ENCODE assay signal across 8 mouse cellular contexts in the genomic region with DNA sequence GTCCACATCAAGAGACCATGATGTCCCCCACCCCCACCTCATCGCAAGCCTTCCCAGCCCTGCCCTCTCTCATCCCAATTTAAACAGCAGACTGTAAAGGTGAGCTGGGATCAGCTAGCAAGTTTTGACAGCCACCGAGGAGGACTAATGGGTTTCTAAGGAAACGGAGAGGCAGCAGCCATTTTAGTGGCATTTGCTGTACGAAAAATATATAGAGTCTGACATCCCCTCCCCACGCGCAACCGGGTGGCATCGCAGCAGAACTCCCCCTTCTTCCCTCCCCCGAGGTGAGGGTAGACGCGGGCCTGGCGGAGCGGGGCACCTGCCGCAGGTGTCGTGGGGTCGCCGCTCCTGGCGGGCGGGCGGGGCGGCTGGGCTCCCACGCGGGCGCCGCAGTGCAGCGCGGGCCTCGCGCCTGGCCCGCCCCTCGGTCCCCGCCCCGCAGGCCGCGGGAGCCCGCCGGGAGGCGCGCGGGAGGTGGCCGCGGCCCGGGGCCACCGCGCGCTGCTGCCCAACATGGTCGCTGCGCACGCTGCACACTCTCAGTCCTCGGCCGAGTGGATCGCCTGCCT. TPM values are rescaled to one million over a fixed set of nuclear protein-coding genes. Genes with fewer than 3 reads are reported as not detected.
DNase-seq lines count a peak whose midpoint lies in the region; ATAC-seq and TF ChIP-seq lines count a peak whose summit lies in the region.

TSS of gene Rapgef4 (plus strand) at position 470 of the 572 bp plus-strand sequence.

- H3K9me3 ChIP-seq in heart, embryonic 16.5 days (replicated peaks; ENCODE audit: control insufficient read depth, low read length) = no peaks in the 10 kb centered on the region

- TF ChIP-seq CTCF in cortical plate, adult 2 months (IDR thresholded peaks at IDR 0.05; ENCODE audit: extremely low read depth, insufficient read depth, low read length) = no peak
- no peak for TF ChIP-seq CTCF in olfactory bulb, adult 2 months (IDR thresholded peaks at IDR 0.05; ENCODE audit: insufficient read depth, low read depth, low read length)

- ATAC-seq in heart, embryonic 16.5 days (replicated peaks; ENCODE audit: extremely low read depth, insufficient read depth, low FRiP score) = peak; percentile 32

- H3K27ac ChIP-seq in cortical plate, adult 2 months (ENCODE audit: insufficient read depth, low read length) = peak within 1 kb of the TSS; percentile 44
- no peak within 1 kb of the TSS for H3K27ac ChIP-seq in heart, embryonic 16.5 days (ENCODE audit: low read length)
- H3K27ac ChIP-seq in olfactory bulb, adult 2 months (ENCODE audit: insufficient read depth, low read depth, low read length) = peak within 1 kb of the TSS; percentile 81

- 2% methylated on average over 51 of the region's 52 CpGs for WGBS in heart, embryonic 16.5 days
- WGBS in olfactory bulb, adult 2 months = 5% methylated on average over 45 of the region's 52 CpGs

- intact Hi-C loops in left cerebral cortex, postnatal 4 days (cut with DNase I) = no loop called here

- peak; percentile 44; the same call in 1 of the 2 replicates for TF ChIP-seq POLR2A in cortical plate, adult 2 months (IDR thresholded peaks at IDR 0.05; ENCODE audit: extremely low read depth, insufficient read depth, low read length)
- TF ChIP-seq POLR2A in olfactory bulb, adult 2 months (IDR thresholded peaks at IDR 0.05; ENCODE audit: insufficient read depth, low read depth, low read length) = 0 out of 2 replicates have a peak, but pooled peaks have one; percentile 32

- no peaks in the 10 kb centered on the region for H3K36me3 ChIP-seq in heart, embryonic 16.5 days (ENCODE audit: control insufficient read depth, insufficient read depth)

- peak within 1 kb of the TSS; percentile 72 for H3K9ac ChIP-seq in heart, embryonic 16.5 days (ENCODE audit: low read length)

- DNase-seq in layer of hippocampus, adult 18-20 months (ENCODE audit: low spot score in 2 of 2) = no peak
- DNase-seq in layer of hippocampus, adult 9-10 months (ENCODE audit: low spot score) = no peak
- DNase-seq in adrenal gland, adult 18-20 months (ENCODE audit: low spot score in 2 of 2) = peak; percentile 40 to 50
- peak; percentile 12 for DNase-seq in left cerebral cortex, postnatal 4 days
- no peak for DNase-seq in Muller cell, postnatal 12 days (ENCODE audit: inconsistent ontology term)

- H3K27me3 ChIP-seq in heart, embryonic 16.5 days (ENCODE audit: control insufficient read depth, insufficient read depth, low read length) = 0 out of 2 replicates have a peak, but pooled peaks cover 3% of the 10 kb centered on the region

- H3K4me2 ChIP-seq in heart, embryonic 16.5 days (ENCODE audit: low read depth, low read length) = peak within 1 kb of the TSS; percentile 91

- H3K4me3 ChIP-seq in cortical plate, adult 2 months (ENCODE audit: insufficient read depth, low read length) = peak within 1 kb of the TSS; percentile 76
- peak within 1 kb of the TSS; percentile 59 for H3K4me3 ChIP-seq in heart, embryonic 16.5 days (ENCODE audit: low read length)
- peak within 1 kb of the TSS; percentile 75 for H3K4me3 ChIP-seq in olfactory bulb, adult 2 months (ENCODE audit: insufficient read depth, low read depth, low read length)

- peaks cover 4% of the 10 kb centered on the region for H3K4me1 ChIP-seq in cortical plate, adult 2 months (ENCODE audit: control insufficient read depth, insufficient read depth, low read length)
- H3K4me1 ChIP-seq in heart, embryonic 16.5 days (ENCODE audit: control insufficient read depth, insufficient read depth, low read length) = no peaks in the 10 kb centered on the region
- H3K4me1 ChIP-seq in olfactory bulb, adult 2 months (ENCODE audit: control insufficient read depth, insufficient read depth, low read length) = peaks cover 9% of the 10 kb centered on the region

RNA-seq across cellular contexts. Expression of gene Rapgef4, which starts in this region (rescaled TPM):
- total RNA-seq in layer of hippocampus, adult 18-20 months (2021) = 100 to 1,000 TPM; 389 to 433 TPM
- 100 to 1,000 TPM in 1 of 2 experiments, 10 to 100 TPM in 1; 43.3 to 279 TPM for total RNA-seq in adrenal gland, adult 18-20 months (2021)
- 478 and 555 TPM in 2 replicates for polyA plus RNA-seq in cortical plate, adult 2 months (2012; rRNA removed)
- 4.1 and 5.4 TPM in 2 replicates for polyA plus RNA-seq in heart, embryonic 16.5 days (2015; fragmentation: Nextera tagmentation; extraction: Ambion mirVana)
- total RNA-seq in left cerebral cortex, postnatal 4 days (2021) = 10 to 100 TPM; 85.4 to 88.9 TPM
- not detected in 2 replicates for polyA plus RNA-seq in olfactory bulb, adult 2 months (2012; ENCODE audit: insufficient read depth, insufficient read length, low replicate concordance, missing spikeins)

Comparison
In these comparisons a context has a peak if more than half of its experiments do, and no peak if none do; other contexts are left out.
1. RNA of gene Rapgef4 (polyA plus RNA-seq): 478 to 555 TPM in cortical plate, adult 2 months and not detected in olfactory bulb, adult 2 months; 4.1 to 5.4 TPM in heart, embryonic 16.5 days; every median in the first group is over 10 times any median in the second.
2. DNase-seq: peak in adrenal gland, adult 18-20 months (2 of 2) and left cerebral cortex, postnatal 4 days (single experiment); none in layer of hippocampus, adult 18-20 months (0 of 2), layer of hippocampus, adult 9-10 months (single experiment) and Muller cell, postnatal 12 days (single experiment).
3. Peak in every context shown above with its lines, with median percentiles within 50 percentile points of each other: H3K4me3 ChIP-seq.